Mouse (Mus musculus): ENCODE measurements around the gene Nthl1. TPM values are rescaled to one million over a fixed set of nuclear protein-coding genes. Genes with fewer than 3 reads are reported as not detected.
A peak's percentile ranks its signal among the peaks of the same experiment; 100 is the strongest.

The Nthl1 gene
- polyA plus RNA-seq, 1 experiment from 2014 or later: 9.6 TPM

DNA sequence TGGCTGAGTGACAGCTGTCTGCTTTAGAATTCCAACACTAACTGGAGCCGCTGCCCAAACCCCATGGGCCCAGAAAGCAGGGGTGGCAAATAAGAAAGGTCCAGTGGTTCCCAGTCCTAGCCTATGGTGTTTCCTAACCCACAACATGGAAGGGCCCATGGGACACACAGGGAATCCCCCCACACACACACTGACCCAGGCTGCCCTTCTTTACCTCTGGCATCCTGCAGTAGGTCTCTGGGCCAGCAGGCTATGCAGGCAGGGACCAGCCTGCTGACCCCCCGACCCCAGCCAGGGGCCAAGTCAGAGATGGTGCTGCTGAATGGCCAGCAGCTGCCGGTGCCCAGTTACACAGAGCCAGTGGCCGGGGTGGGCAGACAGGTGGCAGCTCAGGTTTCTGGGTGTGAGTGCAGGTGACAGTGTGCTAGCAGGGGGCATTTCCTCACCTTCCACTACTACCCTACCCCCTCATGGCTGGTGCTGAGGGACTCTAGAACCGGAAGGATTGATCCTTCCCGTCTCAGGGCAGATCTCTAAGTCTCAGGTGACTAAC is 10.4 kb downstream of the Nthl1 start:
- WGBS: 71% methylated on average over 6 of the region's 6 CpGs
- H3K27ac ChIP-seq (replicated peaks): no peak overlapping the region
- no peak overlapping the region for H3K9ac ChIP-seq
- H3K36me3 ChIP-seq: peaks cover 48% of the 10 kb centered on the region
- H3K4me1 ChIP-seq: peaks cover 57% of the 10 kb centered on the region
- H3K4me3 ChIP-seq: no peak overlapping the region
- no peak overlapping the region for H3K4me2 ChIP-seq
- H3K9me3 ChIP-seq: no peaks in the 10 kb centered on the region
- H3K27me3 ChIP-seq (replicated peaks): peaks cover 48% of the 10 kb centered on the region
- ATAC-seq (ENCODE audit: extremely low read depth, insufficient number of reproducible peaks, low FRiP score, low TSS enrichment): no peak

DNA sequence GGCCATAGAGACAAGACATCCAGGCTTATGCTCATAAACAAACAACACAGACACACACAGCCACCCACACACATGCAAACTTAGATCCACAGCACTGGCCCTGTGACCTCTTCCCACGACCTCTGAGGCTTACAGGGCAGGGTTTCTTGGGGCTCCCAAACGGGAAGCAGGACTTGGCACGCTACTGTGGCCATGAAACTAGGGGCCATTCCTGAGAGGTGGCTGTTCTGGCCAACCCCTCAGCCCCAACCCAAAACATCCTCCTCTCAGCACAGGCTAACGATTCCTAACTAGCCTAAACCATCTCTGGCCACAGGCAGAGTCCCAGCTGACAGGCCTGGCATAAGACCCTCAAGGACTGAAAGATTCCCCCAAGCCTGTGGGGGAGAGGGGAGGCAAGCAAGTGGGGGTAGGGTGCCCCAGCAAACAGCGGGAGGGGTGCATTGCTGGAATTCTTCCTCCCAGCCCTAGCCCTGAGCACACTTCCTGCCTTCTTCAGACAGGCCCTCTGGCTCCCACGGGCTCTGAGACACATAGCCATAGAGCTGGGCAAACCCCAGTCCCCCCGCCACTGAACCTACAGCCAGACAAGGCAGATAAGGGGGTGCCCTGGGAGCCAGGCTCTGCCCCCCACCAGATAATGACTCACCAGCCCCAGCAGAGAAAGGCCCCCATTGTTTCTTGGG is 11.7 kb downstream of the Nthl1 start:
- Histone ChIP-seq H3K9me3 (no peaks in the 10 kb centered on the region), H3K27me3 (replicated peaks) (peaks cover 45% of the 10 kb centered on the region), H3K4me2 (peak overlapping the region; percentile 49), H3K4me3 (peak overlapping the region; percentile 12), H3K27ac (replicated peaks) (peak overlapping the region; percentile 87), H3K36me3 (peaks cover 38% of the 10 kb centered on the region), H3K9ac (peak overlapping the region; percentile 38), H3K4me1 (peaks cover 58% of the 10 kb centered on the region)
- ATAC-seq (ENCODE audit: extremely low read depth, insufficient number of reproducible peaks, low FRiP score, low TSS enrichment): no peak
- WGBS: 34% methylated on average over 7 of the region's 7 CpGs

DNA sequence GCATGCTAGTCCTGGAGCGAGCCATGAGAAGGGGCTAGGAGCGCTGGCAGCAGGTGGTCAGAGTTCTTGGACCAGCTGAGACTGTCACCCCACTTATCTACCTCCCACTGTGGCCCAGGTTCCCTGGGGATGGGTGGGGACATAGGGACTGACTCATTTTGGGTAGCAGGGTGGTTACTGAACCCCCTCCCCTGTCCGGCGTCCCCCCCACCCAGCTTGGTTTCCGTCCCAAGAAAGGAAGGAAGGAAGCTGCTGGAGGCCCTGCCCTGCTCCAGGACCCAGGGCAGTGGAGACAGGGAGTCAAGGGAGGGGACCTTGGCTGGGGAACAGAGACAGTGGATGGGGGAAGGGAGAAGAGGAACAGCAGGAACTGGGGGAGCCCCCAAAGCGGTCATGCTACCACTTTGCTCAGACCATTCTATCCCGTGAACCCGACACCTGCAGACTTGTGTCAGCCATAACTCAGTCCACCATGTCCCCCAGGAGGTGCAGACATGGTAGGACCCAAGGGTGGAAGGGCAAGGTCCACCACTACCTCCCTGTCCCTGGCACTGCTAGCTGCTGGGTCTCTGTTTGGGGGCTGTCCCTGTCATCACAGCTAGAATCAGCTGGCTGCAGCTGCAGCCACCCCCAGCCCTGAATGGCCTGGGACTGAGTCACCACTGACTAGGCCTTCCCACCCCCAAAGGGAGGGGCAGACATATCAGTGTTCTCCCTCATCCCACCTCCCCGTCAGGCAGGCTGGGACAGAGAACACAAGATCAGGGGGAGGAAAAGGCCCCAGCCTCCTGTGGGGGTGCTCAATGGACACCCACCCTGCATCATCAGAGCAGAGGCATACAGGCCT is 12.6 kb downstream of the Nthl1 start:
- 0 out of 2 replicates have a peak, but pooled peaks have one; percentile 15 for ATAC-seq (ENCODE audit: extremely low read depth, insufficient number of reproducible peaks, low FRiP score, low TSS enrichment)
- WGBS: 60% methylated on average over 9 of the region's 9 CpGs
- H3K4me3 ChIP-seq: peak overlapping the region; percentile 12

DNA sequence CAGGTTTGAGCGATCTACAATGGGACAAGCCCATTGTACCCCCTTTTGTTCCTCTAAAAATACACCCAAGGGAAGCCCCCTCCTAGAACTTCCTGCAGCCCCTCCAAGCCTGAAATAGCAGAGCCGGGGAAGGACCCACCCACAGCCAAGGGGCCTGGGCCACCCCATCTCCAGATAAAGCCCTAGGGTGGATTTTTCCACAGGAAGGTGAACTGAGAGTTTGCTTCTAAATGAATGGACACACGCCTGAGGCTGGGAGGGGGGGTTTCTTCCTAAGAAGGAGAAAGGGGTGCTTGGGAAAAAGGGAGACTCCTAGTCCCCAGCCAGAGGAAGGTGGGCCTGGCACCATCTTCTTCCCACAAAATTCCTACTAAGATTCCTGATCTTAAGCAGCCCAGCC is 13.4 kb downstream of the Nthl1 start:
- peak; percentile 20; the same call in 1 of the 2 replicates for ATAC-seq (ENCODE audit: extremely low read depth, insufficient number of reproducible peaks, low FRiP score, low TSS enrichment)
- peak overlapping the region; percentile 49; the same call in 1 of the 2 replicates for H3K4me2 ChIP-seq
- WGBS: 45% methylated on average over 3 of the region's 3 CpGs

More for the DNA sequence above, 12.6 kb downstream of the Nthl1 start:
- Histone ChIP-seq H3K9me3 (no peaks in the 10 kb centered on the region), H3K27ac (replicated peaks) (peak overlapping the region; percentile 87), H3K4me1 (peaks cover 56% of the 10 kb centered on the region), H3K4me2 (peak overlapping the region; percentile 49), H3K27me3 (replicated peaks) (peaks cover 48% of the 10 kb centered on the region), H3K9ac (peak overlapping the region; percentile 38), H3K36me3 (peaks cover 29% of the 10 kb centered on the region)

DNA sequence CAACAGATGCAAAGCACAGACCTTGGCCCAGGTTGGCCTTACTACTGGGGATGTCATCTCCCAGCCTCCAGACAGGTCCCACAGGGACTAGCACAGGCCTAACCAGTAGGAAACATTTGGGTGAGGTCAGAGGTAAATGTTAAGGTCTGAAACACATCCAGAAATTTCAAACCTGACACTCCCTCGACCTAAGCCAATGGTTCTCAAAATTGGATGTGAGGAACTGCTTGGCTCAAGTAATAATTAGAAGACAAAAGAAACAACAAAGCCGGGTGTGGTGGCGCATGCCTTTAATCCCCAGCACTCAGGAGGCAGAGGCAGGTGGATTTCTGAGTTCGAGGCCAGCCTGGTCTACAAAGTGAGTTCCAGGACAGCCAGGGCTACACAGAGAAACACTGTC is 13.9 kb downstream of the Nthl1 start:
- 77% methylated on average over 4 of the region's 4 CpGs for WGBS
- peak overlapping the region; percentile 87 for H3K27ac ChIP-seq (replicated peaks)
- H3K9ac ChIP-seq: no peak overlapping the region
- no peak for ATAC-seq (ENCODE audit: extremely low read depth, insufficient number of reproducible peaks, low FRiP score, low TSS enrichment)
- H3K4me2 ChIP-seq: no peak overlapping the region
- no peak overlapping the region for H3K4me3 ChIP-seq
- no peaks in the 10 kb centered on the region for H3K9me3 ChIP-seq
- H3K4me1 ChIP-seq: peaks cover 57% of the 10 kb centered on the region
- H3K36me3 ChIP-seq: peaks cover 19% of the 10 kb centered on the region
- H3K27me3 ChIP-seq (replicated peaks): peaks cover 56% of the 10 kb centered on the region

More for the DNA sequence above, 13.4 kb downstream of the Nthl1 start:
- Histone ChIP-seq H3K36me3 (peaks cover 21% of the 10 kb centered on the region), H3K27me3 (replicated peaks) (peaks cover 54% of the 10 kb centered on the region), H3K27ac (replicated peaks) (peak overlapping the region; percentile 87), H3K4me3 (no peak overlapping the region), H3K4me1 (peaks cover 57% of the 10 kb centered on the region), H3K9ac (peak overlapping the region; percentile 38), H3K9me3 (no peaks in the 10 kb centered on the region)

DNA sequence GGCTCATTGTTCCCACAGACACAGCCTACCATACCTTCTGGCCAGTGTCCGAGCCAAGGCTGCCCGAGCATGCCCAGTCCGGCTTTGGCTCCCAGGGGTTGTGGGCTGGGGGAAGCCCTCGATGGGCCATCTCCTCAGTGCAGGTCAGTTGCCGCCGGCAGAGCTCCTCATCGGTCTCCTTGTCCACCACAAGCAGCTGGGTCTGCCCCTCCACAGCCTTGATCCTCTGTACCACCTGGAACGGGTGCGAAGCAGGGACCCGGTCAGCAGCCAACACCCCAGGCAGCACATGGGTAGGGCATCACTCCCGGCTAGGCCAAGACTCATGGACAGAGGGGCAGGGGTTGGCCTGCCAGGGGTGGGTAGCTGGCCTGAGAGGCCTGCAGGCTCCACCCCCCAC is 15.0 kb downstream of the Nthl1 start:
- WGBS: 62% methylated on average over 11 of the region's 11 CpGs
- Histone ChIP-seq H3K9me3 (no peaks in the 10 kb centered on the region), H3K4me3 (peak overlapping the region; percentile 74), H3K27me3 (replicated peaks) (peaks cover 48% of the 10 kb centered on the region), H3K4me1 (peaks cover 57% of the 10 kb centered on the region), H3K36me3 (peaks cover 9% of the 10 kb centered on the region), H3K9ac (peak overlapping the region; percentile 64), H3K27ac (replicated peaks) (peak overlapping the region; percentile 87), H3K4me2 (peak overlapping the region; percentile 98)
- ATAC-seq (ENCODE audit: extremely low read depth, insufficient number of reproducible peaks, low FRiP score, low TSS enrichment): no peak

DNA sequence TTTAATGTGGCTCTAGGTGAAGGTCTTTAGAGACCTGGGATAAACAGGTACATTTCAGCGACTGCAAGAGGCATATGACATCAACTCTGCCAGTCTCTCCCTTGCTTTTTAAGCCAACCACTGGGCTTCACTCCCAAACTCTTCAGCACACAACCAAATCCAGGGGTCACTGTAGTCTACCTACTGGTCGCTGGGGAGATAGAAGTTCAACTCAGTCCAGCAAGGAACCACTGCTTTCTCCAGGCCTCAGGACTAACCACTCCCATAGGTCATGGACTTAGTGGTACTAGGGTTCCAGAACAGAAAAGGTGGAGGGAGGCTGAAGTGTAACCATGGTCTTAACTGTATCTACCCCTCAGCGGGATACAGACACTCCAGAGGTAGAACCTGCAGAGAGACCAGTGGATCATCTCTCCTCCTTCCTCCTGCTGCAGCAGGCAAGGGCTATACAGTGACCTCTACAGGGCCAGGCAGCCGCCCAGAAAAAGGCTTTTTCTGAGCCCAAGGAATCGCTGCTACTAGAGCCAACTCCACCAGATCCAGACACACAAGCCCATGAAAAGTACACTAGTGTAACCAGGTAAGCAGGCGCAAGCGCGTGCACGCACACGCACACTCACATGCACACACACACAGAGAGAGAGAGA is 16.4 kb downstream of the Nthl1 start:
- Histone ChIP-seq H3K36me3 (no peaks in the 10 kb centered on the region), H3K4me3 (peak overlapping the region; percentile 74), H3K9ac (peak overlapping the region; percentile 94), H3K4me1 (peaks cover 54% of the 10 kb centered on the region), H3K4me2 (peak overlapping the region; percentile 98), H3K9me3 (no peaks in the 10 kb centered on the region), H3K27me3 (replicated peaks) (peaks cover 39% of the 10 kb centered on the region), H3K27ac (replicated peaks) (peak overlapping the region; percentile 72; the same call in 1 of the 2 replicates)
- WGBS: 72% methylated on average over 10 of the region's 10 CpGs
- no peak for ATAC-seq (ENCODE audit: extremely low read depth, insufficient number of reproducible peaks, low FRiP score, low TSS enrichment)

DNA sequence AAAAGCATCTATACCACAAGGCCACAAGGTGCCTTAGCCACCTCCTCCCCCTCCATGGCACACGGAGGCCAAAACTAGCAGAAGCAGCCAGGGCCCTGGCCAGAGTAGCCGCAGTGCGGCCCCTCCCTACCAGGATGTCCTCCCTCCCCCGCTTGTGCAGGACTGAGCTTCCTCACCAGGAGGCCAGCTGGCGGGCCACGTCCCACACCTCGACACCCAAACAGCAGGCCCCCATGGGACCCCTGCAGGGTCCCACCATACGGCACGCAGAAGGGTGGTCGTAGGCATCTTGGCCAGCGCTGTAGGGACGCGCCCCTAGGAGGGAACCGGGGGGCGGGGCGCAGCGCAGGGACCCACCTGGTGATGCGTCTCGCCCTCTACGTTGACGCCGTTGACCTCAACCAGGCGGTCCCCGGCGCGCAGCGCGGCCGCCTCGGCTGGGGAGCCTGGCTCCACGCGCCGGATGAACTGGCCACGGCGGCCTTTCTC is 17.1 kb downstream of the Nthl1 start:
- peak overlapping the region; percentile 98 for H3K4me2 ChIP-seq
- peak overlapping the region; percentile 72 for H3K27ac ChIP-seq (replicated peaks)
- no peaks in the 10 kb centered on the region for H3K9me3 ChIP-seq
- peaks cover 42% of the 10 kb centered on the region for H3K27me3 ChIP-seq (replicated peaks)
- peaks cover 47% of the 10 kb centered on the region for H3K4me1 ChIP-seq
- ATAC-seq (ENCODE audit: extremely low read depth, insufficient number of reproducible peaks, low FRiP score, low TSS enrichment): no peak
- H3K4me3 ChIP-seq: peak overlapping the region; percentile 74
- no peaks in the 10 kb centered on the region for H3K36me3 ChIP-seq
- WGBS: 2% methylated on average over 35 of the region's 35 CpGs
- peak overlapping the region; percentile 94 for H3K9ac ChIP-seq

DNA sequence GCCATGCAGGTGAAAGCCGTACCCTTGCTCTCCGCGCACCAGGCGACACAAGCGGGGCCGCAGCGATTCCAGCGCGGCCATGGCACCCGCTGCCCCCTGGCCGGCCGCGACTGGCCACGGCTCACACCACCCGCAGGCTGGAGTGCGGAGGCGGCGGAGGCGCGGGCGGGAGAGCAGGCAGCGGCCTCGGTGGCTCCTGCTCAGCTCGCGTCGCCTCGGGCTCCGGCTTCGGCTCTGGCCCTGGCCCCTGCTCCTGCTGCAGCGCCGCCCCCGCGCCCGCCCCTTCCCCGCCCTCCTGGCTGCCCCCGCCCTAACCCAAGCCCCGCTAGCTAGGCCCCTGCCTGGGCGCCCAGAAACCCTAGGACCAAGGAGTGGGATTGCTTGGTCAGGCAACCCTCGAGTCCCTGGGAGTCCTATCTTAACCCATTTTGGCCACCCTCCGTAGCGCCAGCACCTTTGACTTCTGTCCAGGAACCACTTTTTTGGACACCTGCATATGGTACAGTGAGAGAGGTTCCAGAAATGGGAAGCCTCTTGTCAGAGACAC is 17.7 kb downstream of the Nthl1 start, which contains the start of gene Slc9a3r2:
Gene Slc9a3r2, minus strand, starts transcription at position 258 of the 547 bp plus-strand sequence.
- no peaks in the 10 kb centered on the region for H3K36me3 ChIP-seq
- peak within 1 kb of the TSS; percentile 74 for H3K4me3 ChIP-seq
- WGBS: 1% methylated on average over 30 of the region's 41 CpGs
- H3K27me3 ChIP-seq (replicated peaks): peaks cover 46% of the 10 kb centered on the region
- peak within 1 kb of the TSS; percentile 94 for H3K9ac ChIP-seq
- no peaks in the 10 kb centered on the region for H3K9me3 ChIP-seq
- peak within 1 kb of the TSS; percentile 72 for H3K27ac ChIP-seq (replicated peaks)
- peaks cover 41% of the 10 kb centered on the region for H3K4me1 ChIP-seq
- no peak for ATAC-seq (ENCODE audit: extremely low read depth, insufficient number of reproducible peaks, low FRiP score, low TSS enrichment)
- peak within 1 kb of the TSS; percentile 98 for H3K4me2 ChIP-seq

DNA sequence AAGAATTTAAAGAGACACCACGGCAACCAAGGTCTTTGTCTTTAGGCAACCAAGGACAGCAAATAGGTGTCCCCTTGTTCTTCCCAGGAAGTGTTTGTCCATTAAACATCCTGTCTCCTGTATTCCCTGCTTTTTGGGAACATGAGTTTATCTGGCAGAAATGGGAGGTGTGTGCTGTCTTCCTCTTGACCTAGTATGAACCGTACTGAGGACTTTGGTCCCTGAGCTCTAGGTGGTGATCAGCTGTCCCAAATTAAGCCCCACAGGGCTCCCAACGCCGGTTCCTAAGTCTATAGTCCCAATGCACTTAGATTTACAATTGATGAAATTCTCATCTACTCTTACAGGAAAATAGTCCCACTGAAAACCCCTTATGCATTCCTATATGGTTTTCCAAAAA is 18.3 kb downstream of the Nthl1 start:
- H3K4me2 ChIP-seq: peak overlapping the region; percentile 98
- peaks cover 35% of the 10 kb centered on the region for H3K4me1 ChIP-seq
- no peak overlapping the region; the same call in 1 of the 2 replicates for H3K27ac ChIP-seq (replicated peaks)
- peaks cover 48% of the 10 kb centered on the region for H3K27me3 ChIP-seq (replicated peaks)
- H3K9me3 ChIP-seq: no peaks in the 10 kb centered on the region
- 66% methylated on average over 4 of the region's 4 CpGs for WGBS
- no peaks in the 10 kb centered on the region for H3K36me3 ChIP-seq
- H3K4me3 ChIP-seq: peak overlapping the region; percentile 74; the same call in 1 of the 2 replicates
- ATAC-seq (ENCODE audit: extremely low read depth, insufficient number of reproducible peaks, low FRiP score, low TSS enrichment): no peak
- peak overlapping the region; percentile 94; the same call in 1 of the 2 replicates for H3K9ac ChIP-seq

All from heart, embryonic 13.5 days (tissue).